Mouse (Mus musculus) heart, embryonic 15.5 days (tissue): ENCODE results near the gene Golga2. TPM values are rescaled to one million over a fixed set of nuclear protein-coding genes. Genes with fewer than 3 reads are reported as not detected.

ENCODE experiments used
- ATAC-seq: fragments of 200-750 bp; cut with Nextera tagmentation; replicated peaks from 2 replicates; pipeline ENCODE4 v1.8.0; 2017; ENCODE audit warnings: low read depth, moderate TSS enrichment; ENCODE audit not compliant: insufficient number of reproducible peaks, insufficient read depth, low FRiP score
- H3K27ac ChIP-seq: fragments of 300-500 bp; sonication (generic); 2 replicates; pipeline ENCODE4 v1.5.1; 2015; ENCODE audit warnings: mild to moderate bottlenecking, inconsistent platforms
- H3K27me3 ChIP-seq: fragments of 300-500 bp; sonication (generic); 2 replicates; pipeline ENCODE4 v1.6.1; 2015; ENCODE audit warnings: inconsistent platforms
- H3K36me3 ChIP-seq: fragments of 300-500 bp; sonication (generic); 2 replicates; pipeline ENCODE4 v1.6.1; 2015; ENCODE audit warnings: mild to moderate bottlenecking, inconsistent platforms
- H3K4me1 ChIP-seq: fragments of 300-500 bp; sonication (generic); replicated peaks from 2 replicates; pipeline ENCODE4 v1.6.1; 2015; ENCODE audit warnings: inconsistent platforms
- H3K4me2 ChIP-seq: fragments of 300-500 bp; sonication (generic); 2 replicates; pipeline ENCODE4 v1.6.1; 2015; ENCODE audit warnings: inconsistent platforms, mild to moderate bottlenecking, moderate library complexity
- H3K4me3 ChIP-seq: fragments of 300-500 bp; sonication (generic); 2 replicates; pipeline ENCODE4 v1.5.1; 2015; ENCODE audit warnings: mild to moderate bottlenecking, inconsistent platforms
- H3K9ac ChIP-seq: fragments of 300-500 bp; sonication (generic); 2 replicates; pipeline ENCODE4 v1.6.1; 2015; ENCODE audit warnings: mild to moderate bottlenecking, inconsistent platforms
- H3K9me3 ChIP-seq: fragments of 300-500 bp; sonication (generic); replicated peaks from 2 replicates; pipeline ENCODE4 v1.6.1; 2016; ENCODE audit warnings: inconsistent platforms
- WGBS: fragments of 180-500 bp; shearing (Covaris S2); methylation state at CpG from one replicate; pipeline ENCODE4 v1.1.7; 2015; ENCODE audit warnings: mixed read lengths; 5-methylcytosine and 5-hydroxymethylcytosine counted together
- polyA plus RNA-seq: library from polyadenylated mRNA; unstranded; fragments of >200 nt; fragmentation: Nextera tagmentation; extraction: Ambion mirVana; gene quantifications from 2 replicates; pipeline ENCODE4 v1.2.1, GENCODE M21; 2015

Gene Golga2
- polyA plus RNA-seq, 1 experiment from 2014 or later: 21.7 TPM

DNA sequence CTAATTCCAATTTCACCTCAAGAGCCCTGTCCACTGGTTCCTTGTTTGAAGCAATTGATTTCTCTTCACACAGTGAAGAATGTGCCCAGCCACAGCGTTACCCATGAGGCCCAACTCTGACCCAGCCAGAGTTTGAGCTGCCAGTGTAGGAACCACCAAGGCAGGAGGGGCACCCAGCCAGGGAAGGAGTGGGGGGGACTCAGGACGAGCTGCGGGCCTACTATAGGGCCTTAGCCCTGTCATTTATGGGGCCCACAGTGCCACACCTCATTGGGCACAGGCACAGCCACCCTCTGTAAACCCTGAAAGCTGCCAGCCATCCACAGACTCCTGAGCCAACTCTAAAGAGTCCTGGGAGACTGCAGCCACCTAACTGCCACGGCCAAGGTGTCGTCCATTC lies 32.6 kb upstream of the Golga2 start:
- H3K9me3 ChIP-seq: no peaks in the 10 kb centered on the region
- no peak overlapping the region for H3K4me2 ChIP-seq
- H3K9ac ChIP-seq: no peak overlapping the region
- WGBS: 86% methylated on average over 5 of the region's 5 CpGs
- H3K27me3 ChIP-seq: no peaks in the 10 kb centered on the region
- H3K27ac ChIP-seq: no peak overlapping the region
- ATAC-seq: no peak
- H3K36me3 ChIP-seq: peaks cover 55% of the 10 kb centered on the region
- no peak overlapping the region for H3K4me3 ChIP-seq
- H3K4me1 ChIP-seq: peaks cover 9% of the 10 kb centered on the region

GRCm38 (mm10) chr2:32256273-32256672 lies 30.9 kb upstream of the Golga2 start:
- no peak overlapping the region for H3K4me3 ChIP-seq
- ATAC-seq: no peak
- H3K27me3 ChIP-seq: no peaks in the 10 kb centered on the region
- 90% methylated on average over 11 of the region's 11 CpGs for WGBS
- H3K9me3 ChIP-seq: no peaks in the 10 kb centered on the region
- H3K9ac ChIP-seq: no peak overlapping the region
- H3K4me1 ChIP-seq: peaks cover 13% of the 10 kb centered on the region
- no peak overlapping the region for H3K27ac ChIP-seq
- H3K4me2 ChIP-seq: no peak overlapping the region
- H3K36me3 ChIP-seq: peaks cover 44% of the 10 kb centered on the region

- H3K4me3 ChIP-seq: peak overlapping the region; percentile 71
- H3K4me2 ChIP-seq: peak overlapping the region; percentile 65
- no peak for ATAC-seq
- no peaks in the 10 kb centered on the region for H3K27me3 ChIP-seq
- H3K36me3 ChIP-seq: peaks cover 29% of the 10 kb centered on the region
- H3K27ac ChIP-seq: peak overlapping the region; percentile 64; the same call in 1 of the 2 replicates
- H3K4me1 ChIP-seq: peaks cover 13% of the 10 kb centered on the region
- H3K9me3 ChIP-seq: no peaks in the 10 kb centered on the region
- H3K9ac ChIP-seq: peak overlapping the region; percentile 79
- 47% methylated on average over 6 of the region's 6 CpGs for WGBS
These were observed 28.2 kb upstream of the Golga2 start for GRCm38 (mm10) chr2:32258887-32259533.

DNA sequence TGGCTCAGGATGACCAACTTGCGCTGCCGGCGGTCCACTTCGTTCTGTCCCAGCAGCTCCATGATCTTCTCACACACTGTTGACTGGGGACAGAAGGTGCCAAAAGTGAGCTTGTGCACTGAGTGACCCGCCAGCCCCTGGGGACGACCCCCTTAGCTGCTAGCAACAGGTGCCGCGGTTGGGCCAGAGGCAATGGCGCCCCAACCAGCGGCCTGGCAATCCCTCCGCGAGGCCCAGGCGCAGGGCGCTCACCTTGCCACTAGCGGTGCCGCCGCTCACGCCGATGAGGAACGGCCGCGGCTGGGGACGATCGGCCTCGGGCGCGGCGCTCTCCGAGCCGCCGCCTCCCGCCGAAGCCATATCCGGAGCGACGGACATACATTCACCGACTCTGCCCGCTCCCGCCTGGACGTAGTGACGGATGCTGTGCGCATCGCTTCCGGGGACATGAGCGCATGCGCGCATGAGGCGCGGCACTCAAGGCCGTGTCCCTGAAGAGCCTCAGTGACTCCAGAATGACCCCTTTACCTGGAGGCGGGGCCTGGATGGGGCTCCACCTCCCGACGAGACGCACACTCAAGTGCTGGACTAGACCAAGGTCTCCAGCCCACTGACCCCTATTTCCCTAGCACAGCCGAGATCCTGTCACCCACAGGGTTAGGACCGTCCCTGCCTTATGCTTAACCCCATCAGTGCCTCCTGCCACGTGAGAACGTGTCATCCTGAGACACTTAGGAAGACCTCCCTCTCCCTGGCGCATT lies 27.3 kb upstream of the Golga2 start, which contains the start of gene Uck1:
Uck1 (minus strand) TSS at position 503 of the 761 bp plus-strand sequence.
- Histone ChIP-seq H3K36me3 (peaks cover 21% of the 10 kb centered on the region), H3K27ac (peak within 1 kb of the TSS; percentile 64), H3K9me3 (no peaks in the 10 kb centered on the region), H3K4me2 (peak within 1 kb of the TSS; percentile 65), H3K27me3 (no peaks in the 10 kb centered on the region), H3K9ac (peak within 1 kb of the TSS; percentile 79), H3K4me1 (peaks cover 13% of the 10 kb centered on the region), H3K4me3 (peak within 1 kb of the TSS; percentile 71)
- WGBS: under 1% methylated on average over 59 of the region's 59 CpGs
- ATAC-seq: peak; percentile 83

GRCm38 (mm10) chr2:32260635-32261034 lies 26.5 kb upstream of the Golga2 start:
- 0 out of 2 replicates have a peak overlapping the region, but pooled peaks have one; percentile 71 for H3K4me3 ChIP-seq
- H3K27me3 ChIP-seq: 0 out of 2 replicates have a peak, but pooled peaks cover 2% of the 10 kb centered on the region
- peaks cover 21% of the 10 kb centered on the region for H3K36me3 ChIP-seq
- no peak overlapping the region for H3K9ac ChIP-seq
- WGBS: 23% methylated on average over 4 of the region's 4 CpGs
- peaks cover 13% of the 10 kb centered on the region for H3K4me1 ChIP-seq
- no peak overlapping the region; the same call in 1 of the 2 replicates for H3K4me2 ChIP-seq
- ATAC-seq: no peak
- no peaks in the 10 kb centered on the region for H3K9me3 ChIP-seq
- H3K27ac ChIP-seq: no peak overlapping the region

DNA sequence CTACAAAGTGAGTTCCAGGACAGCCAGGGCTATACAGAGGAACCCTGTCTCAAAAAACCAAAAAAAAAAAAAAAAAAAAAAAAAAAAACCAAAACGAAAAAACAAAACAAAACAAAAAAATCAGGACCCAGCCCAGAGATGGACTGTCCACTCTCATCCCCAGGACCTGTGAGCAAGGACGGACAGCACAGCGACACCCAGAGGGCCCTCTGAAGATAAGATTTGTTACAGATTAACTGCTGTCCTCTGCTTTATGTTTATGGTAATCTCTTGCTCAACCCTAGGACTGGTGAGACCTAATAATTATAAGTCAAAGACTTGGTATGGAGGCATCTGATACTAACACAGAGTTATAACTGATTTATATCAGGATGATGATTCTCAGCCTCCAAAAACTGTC lies 11.4 kb upstream of the Golga2 start:
- 76% methylated on average over 3 of the region's 3 CpGs for WGBS
- Histone ChIP-seq H3K9me3 (no peaks in the 10 kb centered on the region), H3K9ac (no peak overlapping the region), H3K4me1 (no peaks in the 10 kb centered on the region), H3K27me3 (no peaks in the 10 kb centered on the region), H3K4me3 (no peak overlapping the region), H3K27ac (no peak overlapping the region), H3K4me2 (no peak overlapping the region), H3K36me3 (peaks cover 37% of the 10 kb centered on the region)
- no peak for ATAC-seq

DNA sequence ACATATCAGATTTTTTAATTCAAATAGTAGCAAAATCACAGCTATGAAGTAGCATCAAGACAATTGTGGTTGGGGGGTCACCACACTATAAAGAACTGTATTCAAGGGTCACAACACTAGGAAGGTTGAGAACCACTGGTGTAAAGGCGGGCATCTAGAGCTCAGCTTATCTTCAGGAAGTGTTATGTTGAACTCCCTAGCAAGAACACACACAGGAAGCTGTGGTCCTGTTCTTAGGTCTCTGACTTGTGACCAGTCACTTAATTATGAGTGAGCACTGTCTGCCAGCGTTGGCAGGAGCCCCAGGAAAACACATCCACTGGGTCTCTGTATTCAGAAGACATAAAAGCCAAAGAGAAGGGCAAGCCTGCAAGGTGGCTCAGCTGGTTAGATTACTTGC lies 4.9 kb upstream of the Golga2 start:
- ATAC-seq: no peak; the same call in 1 of the 2 replicates
- H3K27me3 ChIP-seq: no peaks in the 10 kb centered on the region
- H3K4me3 ChIP-seq: no peak overlapping the region
- 78% methylated on average over 2 of the region's 2 CpGs for WGBS
- no peaks in the 10 kb centered on the region for H3K9me3 ChIP-seq
- no peak overlapping the region for H3K4me2 ChIP-seq
- peaks cover 14% of the 10 kb centered on the region for H3K4me1 ChIP-seq
- peaks cover 66% of the 10 kb centered on the region for H3K36me3 ChIP-seq
- H3K27ac ChIP-seq: 0 out of 2 replicates have a peak overlapping the region, but pooled peaks have one; percentile 2
- H3K9ac ChIP-seq: no peak overlapping the region

DNA sequence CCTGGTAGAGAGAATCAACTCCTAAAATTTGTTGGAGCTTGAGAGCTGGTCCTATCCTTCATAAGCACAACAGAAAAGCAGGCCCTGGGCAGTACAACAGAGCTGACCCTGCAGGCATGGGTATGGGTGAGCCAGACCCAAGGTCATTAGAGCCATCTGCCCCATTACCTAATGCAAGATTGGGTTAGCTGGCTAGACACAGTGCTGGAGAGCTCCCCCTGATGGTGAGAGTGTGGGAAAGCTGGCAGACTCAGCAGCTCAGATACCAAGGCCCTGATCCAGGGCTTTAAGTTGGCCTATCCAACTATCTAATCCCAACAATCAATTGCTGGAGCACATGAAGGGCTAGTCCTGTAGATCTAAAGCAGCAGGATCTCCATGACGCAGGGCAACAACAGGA lies 4.5 kb upstream of the Golga2 start:
- Histone ChIP-seq H3K9me3 (no peaks in the 10 kb centered on the region), H3K27me3 (no peaks in the 10 kb centered on the region), H3K4me2 (no peak overlapping the region), H3K4me1 (peaks cover 14% of the 10 kb centered on the region), H3K27ac (0 out of 2 replicates have a peak overlapping the region, but pooled peaks have one; percentile 2), H3K36me3 (peaks cover 62% of the 10 kb centered on the region), H3K4me3 (no peak overlapping the region), H3K9ac (no peak overlapping the region)
- ATAC-seq: no peak
- WGBS: 91% methylated on average over 1 of the region's 1 CpGs

DNA sequence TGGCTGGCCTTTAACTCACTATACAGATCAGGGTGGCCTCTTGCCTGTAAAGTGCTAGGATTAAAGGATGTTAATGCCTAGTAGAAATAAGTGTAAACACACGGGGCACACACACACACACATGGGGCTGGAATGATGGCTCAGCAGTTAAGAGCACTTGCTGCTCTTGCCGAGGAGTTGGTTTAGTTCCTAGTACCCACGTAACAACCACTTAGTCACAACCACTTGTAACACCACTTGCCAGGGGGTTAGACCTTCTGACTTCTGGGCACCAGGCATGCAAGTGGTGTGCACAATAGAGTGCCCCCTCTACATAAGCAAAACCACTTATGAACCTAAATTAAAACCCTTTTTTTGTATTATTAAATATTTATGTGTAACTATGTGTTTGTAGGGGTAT lies 3.2 kb upstream of the Golga2 start:
- Histone ChIP-seq H3K9me3 (no peaks in the 10 kb centered on the region), H3K36me3 (peaks cover 49% of the 10 kb centered on the region), H3K4me3 (no peak overlapping the region), H3K27me3 (no peaks in the 10 kb centered on the region), H3K4me1 (peaks cover 18% of the 10 kb centered on the region), H3K27ac (no peak overlapping the region), H3K9ac (no peak overlapping the region), H3K4me2 (no peak overlapping the region)
- ATAC-seq: no peak
- 81% methylated on average over 3 of the region's 3 CpGs for WGBS

DNA sequence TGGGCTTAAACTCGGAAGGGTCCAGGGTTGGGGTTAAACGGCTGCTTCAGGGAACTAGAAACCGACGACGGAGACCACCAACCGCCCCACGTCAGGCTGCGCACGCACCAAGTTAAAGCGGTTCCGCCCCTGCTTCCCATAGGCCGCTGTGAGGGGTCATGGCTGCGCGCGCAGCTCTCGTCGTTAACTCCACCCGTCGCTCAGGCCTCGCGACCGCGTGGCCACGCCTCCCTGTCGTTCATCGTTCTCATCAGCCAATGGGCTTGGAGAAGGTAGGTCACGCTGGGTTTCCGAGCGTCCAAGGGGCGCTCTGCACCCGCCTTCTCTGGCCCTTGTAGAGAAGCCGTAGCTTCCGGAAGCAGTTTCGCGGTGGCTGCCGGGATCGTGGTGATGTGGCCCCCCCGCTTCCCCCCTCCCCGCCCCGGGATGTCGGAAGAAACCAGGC lies 761 bp downstream of the Golga2 start, which contains the start of gene Swi5:
Swi5 (minus strand) TSS at position 153 of the 445 bp plus-strand sequence.
- Histone ChIP-seq H3K4me2 (peak within 1 kb of the TSS; percentile 89), H3K9ac (peak within 1 kb of the TSS; percentile 97), H3K9me3 (no peaks in the 10 kb centered on the region), H3K4me3 (peak within 1 kb of the TSS; percentile 95), H3K27me3 (no peaks in the 10 kb centered on the region), H3K27ac (peak within 1 kb of the TSS; percentile 85), H3K4me1 (peaks cover 32% of the 10 kb centered on the region), H3K36me3 (peaks cover 23% of the 10 kb centered on the region)
- ATAC-seq: peak; percentile 99
- 0% methylated on average over 41 of the region's 41 CpGs for WGBS

- peak overlapping the region; percentile 85 for H3K27ac ChIP-seq
- H3K4me3 ChIP-seq: peak overlapping the region; percentile 95
- H3K4me2 ChIP-seq: peak overlapping the region; percentile 85
- H3K9ac ChIP-seq: peak overlapping the region; percentile 89
- H3K36me3 ChIP-seq: peaks cover 26% of the 10 kb centered on the region
- no peaks in the 10 kb centered on the region for H3K9me3 ChIP-seq
- WGBS: under 1% methylated on average over 29 of the region's 29 CpGs
- ATAC-seq: peak; percentile 41
- peaks cover 32% of the 10 kb centered on the region for H3K4me1 ChIP-seq
- H3K27me3 ChIP-seq: no peaks in the 10 kb centered on the region
These were observed 1.3 kb downstream of the Golga2 start for GRCm38 (mm10) chr2:32288371-32288931.
